Comparison of ENCODE assay signal across 8 mouse cellular contexts in genomic region chr1:180329706-180330105, GRCm38 (mm10). TPM values are rescaled to one million over a fixed set of nuclear protein-coding genes. Genes with fewer than 3 reads are reported as not detected.
DNase-seq lines count a peak whose midpoint lies in the region; ATAC-seq lines count a peak whose summit lies in the region.

No protein-coding gene starts in this region.

- peak overlapping the region; percentile 85 for H3K27ac ChIP-seq in heart, embryonic 16.5 days (ENCODE audit: low read length)
- H3K27ac ChIP-seq in hindbrain, embryonic 13.5 days, result no peak overlapping the region
- no peak overlapping the region for H3K27ac ChIP-seq in midbrain, embryonic 12.5 days (replicated peaks)

- ATAC-seq in heart, embryonic 16.5 days (replicated peaks; ENCODE audit: extremely low read depth, insufficient read depth, low FRiP score), result no peak
- ATAC-seq in hindbrain, embryonic 13.5 days (ENCODE audit: low FRiP score), result no peak
- no peak for ATAC-seq in midbrain, embryonic 12.5 days (ENCODE audit: low FRiP score, low read depth)

- intact Hi-C loops in heart, postnatal 25 days (cut with DNase I), result loop anchor here (2.0 to 5.0 kb wide), 4 partner anchors 55 to 93 kb away; no protein-coding TSS in a partner anchor

- H3K4me2 ChIP-seq in heart, embryonic 16.5 days (ENCODE audit: low read depth, low read length), result peak overlapping the region; percentile 76
- peak overlapping the region; percentile 99 for H3K4me2 ChIP-seq in hindbrain, embryonic 13.5 days
- peak overlapping the region; percentile 98 for H3K4me2 ChIP-seq in midbrain, embryonic 12.5 days (replicated peaks)

- peaks cover 36% of the 10 kb centered on the region for H3K4me1 ChIP-seq in heart, embryonic 16.5 days (ENCODE audit: control insufficient read depth, insufficient read depth, low read length)
- H3K4me1 ChIP-seq in hindbrain, embryonic 13.5 days (replicated peaks), result peaks cover 45% of the 10 kb centered on the region
- peaks cover 31% of the 10 kb centered on the region for H3K4me1 ChIP-seq in midbrain, embryonic 12.5 days

- H3K36me3 ChIP-seq in heart, embryonic 16.5 days (ENCODE audit: control insufficient read depth, insufficient read depth), result no peaks in the 10 kb centered on the region
- H3K36me3 ChIP-seq in hindbrain, embryonic 13.5 days, result no peaks in the 10 kb centered on the region
- no peaks in the 10 kb centered on the region for H3K36me3 ChIP-seq in midbrain, embryonic 12.5 days

- H3K9me3 ChIP-seq in heart, embryonic 16.5 days (replicated peaks; ENCODE audit: control insufficient read depth, low read length), result no peaks in the 10 kb centered on the region
- no peaks in the 10 kb centered on the region for H3K9me3 ChIP-seq in hindbrain, embryonic 13.5 days
- H3K9me3 ChIP-seq in midbrain, embryonic 12.5 days, result no peaks in the 10 kb centered on the region

- peak overlapping the region; percentile 29 for H3K4me3 ChIP-seq in heart, embryonic 16.5 days (ENCODE audit: low read length)
- no peak overlapping the region for H3K4me3 ChIP-seq in hindbrain, embryonic 13.5 days
- H3K4me3 ChIP-seq in midbrain, embryonic 12.5 days, result no peak overlapping the region

- peaks cover 3% of the 10 kb centered on the region; the same call in 1 of the 2 replicates for H3K27me3 ChIP-seq in heart, embryonic 16.5 days (ENCODE audit: control insufficient read depth, insufficient read depth, low read length)
- H3K27me3 ChIP-seq in hindbrain, embryonic 13.5 days, result peaks cover 59% of the 10 kb centered on the region
- H3K27me3 ChIP-seq in midbrain, embryonic 12.5 days, result peaks cover 43% of the 10 kb centered on the region

- WGBS in heart, embryonic 16.5 days, result 8% methylated on average over 6 of the region's 6 CpGs
- 20% methylated on average over 6 of the region's 6 CpGs for WGBS in hindbrain, embryonic 13.5 days
- 14% methylated on average over 6 of the region's 6 CpGs for WGBS in midbrain, embryonic 12.5 days

- no peak for DNase-seq in heart, postnatal 25 days (ENCODE audit: low spot score)
- DNase-seq in adipocyte (ENCODE audit: low spot score), result peak; percentile 28
- no peak for DNase-seq in cerebellum, adult 11-12 months
- DNase-seq in cerebellum, postnatal 4 days (ENCODE audit: low spot score in 2 of 2), result no peak
- no peak for DNase-seq in gastrocnemius, postnatal 4 days (ENCODE audit: low spot score in 2 of 2)

- H3K9ac ChIP-seq in heart, embryonic 16.5 days (ENCODE audit: low read length), result peak overlapping the region; percentile 67
- H3K9ac ChIP-seq in hindbrain, embryonic 13.5 days, result no peak overlapping the region
- no peak overlapping the region; the same call in 1 of the 2 replicates for H3K9ac ChIP-seq in midbrain, embryonic 12.5 days (replicated peaks)

RNA-seq across cellular contexts. Expression of gene Itpkb, which starts 0.6 kb away (rescaled TPM):
- polyA plus RNA-seq in heart, embryonic 16.5 days (2015; fragmentation: Nextera tagmentation; extraction: Ambion mirVana), result 7.3 and 8.7 TPM in 2 replicates
- 10 to 100 TPM; 56.1 to 63.6 TPM for total RNA-seq in heart, postnatal 25 days (2021)
- 2.6 and 3.4 TPM in 2 replicates for polyA plus RNA-seq in hindbrain, embryonic 13.5 days (2015; fragmentation: Nextera tagmentation; extraction: Ambion mirVana)
- polyA plus RNA-seq in midbrain, embryonic 12.5 days (2016; fragmentation: Nextera tagmentation; extraction: Ambion mirVana), result 5.2 and 5.7 TPM in 2 replicates
- 10 to 100 TPM; 43.3 to 46.1 TPM for total RNA-seq in gastrocnemius, postnatal 4 days (2021)
